Mouse (Mus musculus): ENCODE results near the gene Mttp. TPM values are rescaled to one million over a fixed set of nuclear protein-coding genes. Genes with fewer than 3 reads are reported as not detected.
A peak's percentile ranks its signal among the peaks of the same experiment; 100 is the strongest.

Gene Mttp
- total RNA-seq, 2 experiments from 2014 or later: 1.6 to 1.7 TPM

DNA sequence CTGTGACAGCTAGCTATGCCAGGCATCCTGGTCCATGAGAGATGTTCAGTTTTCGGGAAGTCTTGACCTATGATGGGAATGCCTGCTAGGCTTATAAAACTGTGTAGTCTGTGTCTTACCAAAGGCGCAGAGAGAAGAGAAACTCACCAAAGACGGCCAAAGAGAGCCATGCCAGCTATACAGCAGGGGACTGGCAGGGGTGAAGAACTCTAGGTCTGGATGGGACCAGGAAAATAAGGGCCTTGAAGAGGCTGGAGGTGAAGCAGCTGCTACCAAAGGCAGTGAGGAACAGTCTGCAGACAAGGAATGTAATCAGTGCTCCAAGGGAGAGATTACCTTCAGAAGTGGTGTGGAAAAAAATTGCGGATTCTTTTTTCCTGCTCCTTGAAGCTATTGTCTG, 60.9 kb downstream of the Mttp start:
- no peak for DNase-seq (ENCODE audit: low spot score)

GRCm38 (mm10) chr3:138083073-138083637, 61.6 kb downstream of the Mttp start:
- no peak for DNase-seq (ENCODE audit: low spot score)

GRCm38 (mm10) chr3:138078701-138079100, 66.1 kb downstream of the Mttp start:
- no peak for DNase-seq (ENCODE audit: low spot score)

- DNase-seq (ENCODE audit: low spot score): no peak
Measured at GRCm38 (mm10) chr3:138077476-138078340, 67.1 kb downstream of the Mttp start.

GRCm38 (mm10) chr3:138075209-138075608, 69.6 kb downstream of the Mttp start:
- DNase-seq (ENCODE audit: low spot score): no peak

DNA sequence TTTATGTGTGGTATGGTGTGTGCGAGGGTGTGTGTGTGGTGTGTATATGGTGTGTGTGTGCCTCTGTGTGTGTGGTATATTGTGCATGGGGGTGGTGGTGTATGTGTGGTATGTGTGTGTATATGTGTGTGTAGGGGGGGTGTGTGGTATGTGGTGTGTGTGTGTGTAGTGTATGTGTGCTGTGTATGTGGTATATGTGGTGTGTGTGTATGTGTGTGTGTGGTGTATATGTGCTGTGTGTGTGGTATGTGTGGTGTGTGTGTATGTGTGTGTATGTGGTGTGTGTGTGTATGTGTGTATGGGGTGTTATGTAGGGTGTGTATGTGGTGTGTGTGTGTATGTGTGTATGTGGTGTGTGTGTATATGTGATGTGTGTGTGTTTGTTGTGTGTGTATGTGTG, 70.6 kb downstream of the Mttp start:
- DNase-seq (ENCODE audit: low spot score): no peak

- DNase-seq (ENCODE audit: low spot score): no peak
Measured at GRCm38 (mm10) chr3:138071476-138072073, 73.2 kb downstream of the Mttp start.

- no peak for DNase-seq (ENCODE audit: low spot score)
Measured at GRCm38 (mm10) chr3:138071004-138071403, 73.8 kb downstream of the Mttp start.

- no peak for DNase-seq (ENCODE audit: low spot score)
Measured at GRCm38 (mm10) chr3:138069756-138070511, 74.8 kb downstream of the Mttp start.

DNA sequence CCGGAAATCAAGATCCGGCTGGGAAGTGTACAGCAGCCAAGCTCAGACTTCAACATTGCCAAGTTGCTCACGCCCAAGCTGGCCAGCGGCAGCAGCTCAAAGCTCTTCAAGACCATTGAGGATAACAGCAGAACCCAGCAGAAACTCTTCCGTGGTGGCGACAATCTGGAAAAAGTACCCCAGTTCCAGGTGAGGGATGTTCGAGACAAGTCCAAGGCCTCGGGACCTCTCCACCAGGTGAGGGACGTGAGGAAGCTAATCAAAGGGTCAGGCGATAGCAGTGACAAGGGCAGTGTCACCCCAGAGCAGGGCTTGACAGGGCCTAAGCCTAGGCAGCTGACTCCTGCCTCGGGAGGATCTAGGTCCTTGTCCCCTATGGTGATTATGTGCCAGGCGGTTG, 76.7 kb downstream of the Mttp start:
- DNase-seq (ENCODE audit: low spot score): no peak

DNA sequence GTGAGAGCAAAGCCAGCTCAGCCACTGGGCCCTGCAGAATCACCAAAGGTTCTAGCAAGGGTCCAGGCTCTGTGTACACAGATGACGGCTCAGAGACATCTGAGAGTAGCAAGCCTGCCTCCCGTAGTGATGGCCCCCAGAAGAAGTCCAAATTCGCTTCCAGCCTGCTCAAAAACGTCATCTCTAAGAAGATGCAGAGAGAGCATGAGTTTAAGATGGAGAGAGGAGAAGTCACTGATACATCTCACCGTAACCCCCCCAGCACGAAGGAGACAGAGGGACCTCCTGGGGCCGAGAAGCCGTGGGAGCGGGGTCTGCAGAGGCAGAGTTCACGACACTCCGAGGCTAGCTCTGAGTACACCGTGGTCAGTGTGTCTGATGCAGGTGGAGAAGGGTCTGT, 77.5 kb downstream of the Mttp start, which contains the start of gene Gm5105:
Gm5105 (minus strand) TSS at position 101 of the 400 bp plus-strand sequence.
- no peak for DNase-seq (ENCODE audit: low spot score)

DNA sequence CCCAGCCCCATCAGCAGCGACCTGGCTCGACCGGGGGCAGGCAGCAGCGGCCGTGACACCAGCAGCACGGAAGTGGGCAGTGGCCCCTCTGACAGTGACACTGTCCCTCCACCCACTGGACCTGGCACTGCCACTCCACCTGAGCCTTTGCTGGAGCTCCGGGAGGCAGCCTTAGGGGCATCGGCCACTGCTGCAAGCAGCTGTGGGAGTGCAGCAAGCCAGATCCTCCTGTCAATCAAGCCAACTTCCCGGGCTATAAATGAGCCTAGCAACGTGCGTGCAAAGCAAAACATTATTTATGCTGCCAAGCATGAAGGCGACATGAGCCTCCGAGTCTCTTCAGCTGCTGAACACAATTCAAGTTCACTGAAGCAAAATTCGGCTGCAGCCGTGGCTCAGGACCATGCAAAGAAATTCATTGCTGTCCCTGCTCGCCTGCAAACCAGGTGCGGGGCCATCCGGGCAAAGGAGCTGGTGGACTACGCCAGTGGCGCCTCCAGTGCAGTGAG, 78.4 kb downstream of the Mttp start:
- DNase-seq (ENCODE audit: low spot score): peak; percentile 72

DNA sequence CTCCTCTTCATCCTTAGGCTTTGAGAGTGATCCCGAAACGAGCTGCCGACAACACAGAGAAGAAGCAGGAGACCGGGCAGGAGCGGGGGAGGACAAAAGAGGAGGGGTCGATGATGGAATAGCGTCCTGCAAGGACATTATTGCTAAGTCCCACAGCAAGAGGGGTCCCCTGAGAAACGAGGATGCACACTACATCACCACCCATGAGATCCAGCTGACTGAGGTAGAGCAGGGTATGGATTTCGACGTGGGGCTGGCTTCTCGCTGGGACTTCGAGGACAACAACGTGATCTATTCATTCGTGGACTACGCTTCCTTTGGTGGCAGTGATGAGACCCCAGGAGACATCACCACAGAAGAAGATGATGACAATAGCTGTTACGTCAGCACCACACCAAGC, 78.8 kb downstream of the Mttp start:
- DNase-seq (ENCODE audit: low spot score): no peak

GRCm38 (mm10) chr3:138064732-138065645, 79.8 kb downstream of the Mttp start, which contains the start of gene 1110002E22Rik:
1110002E22Rik (plus strand) TSS chr3:138065052.
- DNase-seq (ENCODE audit: low spot score): no peak

GRCm38 (mm10) chr3:138063731-138064329, 80.9 kb downstream of the Mttp start:
- peak; percentile 89 for DNase-seq (ENCODE audit: low spot score)

- DNase-seq (ENCODE audit: low spot score): no peak
Measured at GRCm38 (mm10) chr3:138062673-138063072, 82.1 kb downstream of the Mttp start.

DNA sequence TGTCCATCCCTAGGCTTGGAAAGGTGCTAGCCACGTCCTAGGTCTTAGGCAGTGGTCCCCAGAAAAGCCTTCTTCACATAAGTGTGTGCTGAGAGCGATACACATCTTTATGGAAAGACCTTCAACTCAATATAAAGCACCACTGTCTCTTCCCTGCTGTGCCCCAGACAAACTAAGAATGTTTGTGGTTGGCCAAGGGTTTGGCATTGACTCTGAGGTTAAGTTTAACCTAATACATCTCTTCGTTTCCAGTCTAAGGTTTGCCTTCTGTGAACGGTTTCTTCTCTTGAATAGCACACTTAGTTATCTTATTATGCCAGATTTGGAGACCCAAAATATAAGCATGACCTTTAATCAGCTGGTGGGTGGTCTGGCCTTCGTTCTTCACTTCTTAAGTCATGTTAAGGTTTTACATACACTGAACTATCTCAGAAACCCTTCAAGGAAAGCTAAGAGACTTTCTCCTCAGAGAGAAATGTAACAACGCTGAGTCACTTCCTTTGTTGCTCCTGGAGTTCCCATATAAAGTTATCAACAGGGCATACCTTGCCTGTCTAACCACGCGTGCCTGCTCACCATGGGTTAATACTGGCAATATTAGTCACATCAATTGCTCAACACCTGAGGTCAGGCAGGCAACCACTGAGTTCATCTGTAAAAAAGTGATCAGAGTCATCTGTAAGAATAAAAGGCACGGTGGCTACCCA, 83.4 kb downstream of the Mttp start:
- DNase-seq (ENCODE audit: low spot score): no peak

DNA sequence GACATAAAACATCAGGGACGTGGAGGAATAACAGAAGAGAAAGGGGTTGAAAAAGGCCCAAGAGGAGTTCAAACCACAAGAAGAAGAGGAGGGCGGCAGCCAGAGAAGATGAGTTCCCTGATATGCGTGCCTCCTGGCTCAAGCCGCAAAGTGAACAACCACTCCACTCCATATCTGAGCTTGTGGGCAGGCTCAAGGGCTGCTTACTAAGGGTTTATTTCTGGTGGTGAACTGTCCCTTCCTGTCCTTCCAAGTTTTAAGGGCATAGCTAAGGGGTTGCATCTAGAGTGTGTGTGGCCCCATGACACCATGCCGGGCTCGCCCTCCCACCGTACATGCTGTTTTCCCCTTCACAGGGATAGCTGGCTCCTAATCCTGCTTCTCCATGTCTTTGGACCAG, 84.3 kb downstream of the Mttp start:
- DNase-seq (ENCODE audit: low spot score): no peak

DNA sequence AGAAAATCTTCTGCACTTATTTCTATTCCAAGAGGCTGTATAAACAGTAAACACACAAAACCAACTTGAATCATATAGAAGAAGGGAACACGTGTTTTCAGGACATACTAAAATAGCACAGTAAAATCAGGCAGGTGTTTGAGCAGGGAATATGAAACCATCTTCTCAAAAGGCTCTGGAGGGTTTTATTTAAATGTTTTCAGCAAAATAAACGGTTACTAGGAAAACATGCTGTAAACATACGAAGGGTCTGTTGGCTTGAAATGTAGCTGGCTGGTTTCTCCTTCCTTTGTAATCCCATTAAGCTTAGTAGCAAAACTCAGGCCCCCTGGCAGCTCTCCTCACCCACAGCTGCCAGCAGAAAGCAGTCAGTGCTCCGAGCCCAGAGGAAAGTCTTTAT, 86.5 kb downstream of the Mttp start:
- DNase-seq (ENCODE audit: low spot score): no peak
